8 mouse cellular contexts compared by ENCODE assay signal in genomic region chr5:31055216-31056140, GRCm38 (mm10). TPM values are rescaled to one million over a fixed set of nuclear protein-coding genes. Genes with fewer than 3 reads are reported as not detected.
DNase-seq lines count a peak whose midpoint lies in the region; ATAC-seq lines count a peak whose summit lies in the region.

No protein-coding gene starts in this region.

- intact Hi-C loops in left cerebral cortex, postnatal 25 days (cut with DNase I), result no loop called here

- H3K4me1 ChIP-seq in heart, embryonic 11.5 days (ENCODE audit: control insufficient read depth, insufficient read depth, low read length), result peaks cover 6% of the 10 kb centered on the region; the same call in 1 of the 2 replicates
- peaks cover 23% of the 10 kb centered on the region for H3K4me1 ChIP-seq in liver, embryonic 15.5 days (replicated peaks)
- H3K4me1 ChIP-seq in stomach, embryonic 14.5 days (ENCODE audit: control insufficient read depth, insufficient read depth, low read length), result peaks cover 6% of the 10 kb centered on the region

- 23% methylated on average over 19 of the region's 19 CpGs for WGBS in heart, embryonic 11.5 days (ENCODE audit: insufficient replicate concordance)
- 15% methylated on average over 19 of the region's 19 CpGs for WGBS in liver, embryonic 15.5 days (ENCODE audit: insufficient replicate concordance)
- WGBS in stomach, embryonic 14.5 days, result 17% methylated on average over 19 of the region's 19 CpGs

- H3K9ac ChIP-seq in heart, embryonic 11.5 days (ENCODE audit: low read depth, low read length), result peak overlapping the region; percentile 89
- peak overlapping the region; percentile 71 for H3K9ac ChIP-seq in liver, embryonic 15.5 days
- H3K9ac ChIP-seq in stomach, embryonic 14.5 days (replicated peaks; ENCODE audit: low read depth, low read length), result peak overlapping the region; percentile 64

- H3K4me2 ChIP-seq in heart, embryonic 11.5 days, result peak overlapping the region; percentile 96
- H3K4me2 ChIP-seq in liver, embryonic 15.5 days, result peak overlapping the region; percentile 100
- H3K4me2 ChIP-seq in stomach, embryonic 14.5 days (replicated peaks; ENCODE audit: low read depth, low read length), result peak overlapping the region; percentile 72

- ATAC-seq in heart, embryonic 11.5 days (replicated peaks; ENCODE audit: insufficient number of reproducible peaks, low FRiP score, low TSS enrichment), result 0 out of 2 replicates have a peak, but pooled peaks have one; percentile 33
- ATAC-seq in granulocyte monocyte progenitor cell, adult 5-6 weeks (replicated peaks; ENCODE audit: poor library complexity, severe bottlenecking), result peak; percentile 13; the same call in 1 of the 2 replicates
- ATAC-seq in liver, embryonic 15.5 days (ENCODE audit: insufficient read depth), result peak; percentile 10
- no peak for ATAC-seq in stomach, embryonic 14.5 days (ENCODE audit: insufficient number of reproducible peaks, insufficient read depth, low FRiP score, low read depth)

- peak overlapping the region; percentile 74 for H3K4me3 ChIP-seq in heart, embryonic 11.5 days (ENCODE audit: low read depth, low read length)
- peak overlapping the region; percentile 73 for H3K4me3 ChIP-seq in liver, embryonic 15.5 days (replicated peaks)
- H3K4me3 ChIP-seq in stomach, embryonic 14.5 days (ENCODE audit: low read depth, low read length), result peak overlapping the region; percentile 59

- peak overlapping the region; percentile 70 for H3K27ac ChIP-seq in heart, embryonic 11.5 days (ENCODE audit: low read depth, low read length)
- H3K27ac ChIP-seq in liver, embryonic 15.5 days (replicated peaks), result peak overlapping the region; percentile 61
- H3K27ac ChIP-seq in stomach, embryonic 14.5 days (ENCODE audit: low read length), result peak overlapping the region; percentile 64; the same call in 1 of the 2 replicates

- no peaks in the 10 kb centered on the region for H3K9me3 ChIP-seq in heart, embryonic 11.5 days (replicated peaks; ENCODE audit: control insufficient read depth, low read length)
- no peaks in the 10 kb centered on the region for H3K9me3 ChIP-seq in liver, embryonic 15.5 days (replicated peaks)
- H3K9me3 ChIP-seq in stomach, embryonic 14.5 days (ENCODE audit: control insufficient read depth, low read depth, low read length), result no peaks in the 10 kb centered on the region

- H3K36me3 ChIP-seq in heart, embryonic 11.5 days (ENCODE audit: control insufficient read depth, insufficient read depth, low read length), result peaks cover 16% of the 10 kb centered on the region
- peaks cover 34% of the 10 kb centered on the region for H3K36me3 ChIP-seq in liver, embryonic 15.5 days (replicated peaks)
- peaks cover 29% of the 10 kb centered on the region for H3K36me3 ChIP-seq in stomach, embryonic 14.5 days (ENCODE audit: control insufficient read depth, insufficient read depth, low read length)

- DNase-seq in heart, adult 9 months (ENCODE audit: low spot score in 2 of 2), result no peak
- DNase-seq in MEL-GATA-1-ER (ENCODE audit: extremely low read depth, low read depth), result peak; percentile 41
- DNase-seq in B cell, adult 2 months, result no peak
- no peak for DNase-seq in left cerebral cortex, postnatal 25 days (ENCODE audit: low spot score in 2 of 2)

- no peaks in the 10 kb centered on the region for H3K27me3 ChIP-seq in heart, embryonic 11.5 days (ENCODE audit: control insufficient read depth, insufficient read depth, low read length)
- no peaks in the 10 kb centered on the region for H3K27me3 ChIP-seq in liver, embryonic 15.5 days
- no peaks in the 10 kb centered on the region for H3K27me3 ChIP-seq in stomach, embryonic 14.5 days (ENCODE audit: control insufficient read depth, insufficient read depth, low read length)

RNA-seq across cellular contexts. Expression of gene Cad, which starts 0.9 kb away (rescaled TPM):
- polyA plus RNA-seq in heart, embryonic 11.5 days (2014; fragmentation: Nextera tagmentation; extraction: Ambion mirVana), result 22.9 and 23.1 TPM in 2 replicates
- 57.4 and 70.3 TPM in 2 replicates for total RNA-seq in granulocyte monocyte progenitor cell, adult 5-6 weeks (2014; fragmentation: Nextera tagmentation)
- total RNA-seq in granulocyte monocyte progenitor cell, adult 5-6 weeks (2017), result 23.1 and 39.5 TPM in 2 replicates
- 14.1 and 14.6 TPM in 2 replicates for polyA plus RNA-seq in liver, embryonic 15.5 days (2015; fragmentation: Nextera tagmentation; extraction: Ambion mirVana)
- 21.7 and 26.3 TPM in 2 replicates for polyA plus RNA-seq in stomach, embryonic 14.5 days (2014; fragmentation: Nextera tagmentation; extraction: Ambion mirVana)
- total RNA-seq in left cerebral cortex, postnatal 25 days (2021), result 10 to 100 TPM; 17.4 to 25.5 TPM

RNA-seq across cellular contexts. Expression of gene Slc5a6, which starts 6.8 kb away (rescaled TPM):
- polyA plus RNA-seq in heart, embryonic 11.5 days (2014; fragmentation: Nextera tagmentation; extraction: Ambion mirVana), result 5.4 and 7.1 TPM in 2 replicates
- total RNA-seq in granulocyte monocyte progenitor cell, adult 5-6 weeks (2014; fragmentation: Nextera tagmentation), result 7.2 and 7.9 TPM in 2 replicates
- 5.8 and 8.8 TPM in 2 replicates for total RNA-seq in granulocyte monocyte progenitor cell, adult 5-6 weeks (2017)
- polyA plus RNA-seq in liver, embryonic 15.5 days (2015; fragmentation: Nextera tagmentation; extraction: Ambion mirVana), result 3.1 and 3.7 TPM in 2 replicates
- polyA plus RNA-seq in stomach, embryonic 14.5 days (2014; fragmentation: Nextera tagmentation; extraction: Ambion mirVana), result 9.2 and 9.7 TPM in 2 replicates
- total RNA-seq in left cerebral cortex, postnatal 25 days (2021), result 10 to 100 TPM; 12.4 to 16.7 TPM

RNA-seq across cellular contexts. Expression of gene Atraid, which starts 7.4 kb away (rescaled TPM):
- polyA plus RNA-seq in heart, embryonic 11.5 days (2014; fragmentation: Nextera tagmentation; extraction: Ambion mirVana), result 96.8 and 101 TPM in 2 replicates
- 42.7 and 79.1 TPM in 2 replicates for total RNA-seq in granulocyte monocyte progenitor cell, adult 5-6 weeks (2014; fragmentation: Nextera tagmentation)
- total RNA-seq in granulocyte monocyte progenitor cell, adult 5-6 weeks (2017), result 44.7 and 59.4 TPM in 2 replicates
- polyA plus RNA-seq in liver, embryonic 15.5 days (2015; fragmentation: Nextera tagmentation; extraction: Ambion mirVana), result 55.8 and 58.8 TPM in 2 replicates
- polyA plus RNA-seq in stomach, embryonic 14.5 days (2014; fragmentation: Nextera tagmentation; extraction: Ambion mirVana), result 173 and 186 TPM in 2 replicates
- 10 to 100 TPM; 70.8 to 71.4 TPM for total RNA-seq in left cerebral cortex, postnatal 25 days (2021)

RNA-seq across cellular contexts. Expression of gene Dnajc5g, which starts 50.6 kb away (rescaled TPM):
- polyA plus RNA-seq in heart, embryonic 11.5 days (2014; fragmentation: Nextera tagmentation; extraction: Ambion mirVana), result not detected in 2 replicates
- total RNA-seq in granulocyte monocyte progenitor cell, adult 5-6 weeks (2014; fragmentation: Nextera tagmentation), result not detected in 2 replicates
- total RNA-seq in granulocyte monocyte progenitor cell, adult 5-6 weeks (2017), result not detected in 2 replicates
- not detected in 2 replicates for polyA plus RNA-seq in liver, embryonic 15.5 days (2015; fragmentation: Nextera tagmentation; extraction: Ambion mirVana)
- polyA plus RNA-seq in stomach, embryonic 14.5 days (2014; fragmentation: Nextera tagmentation; extraction: Ambion mirVana), result not detected in 2 replicates
- total RNA-seq in left cerebral cortex, postnatal 25 days (2021), result not detected

RNA-seq across cellular contexts. Expression of gene Slc30a3, which starts 52.6 kb away (rescaled TPM):
- 0.47 and 0.48 TPM in 2 replicates for polyA plus RNA-seq in heart, embryonic 11.5 days (2014; fragmentation: Nextera tagmentation; extraction: Ambion mirVana)
- total RNA-seq in granulocyte monocyte progenitor cell, adult 5-6 weeks (2014; fragmentation: Nextera tagmentation), result not detected in 2 replicates
- not detected in 2 replicates for total RNA-seq in granulocyte monocyte progenitor cell, adult 5-6 weeks (2017)
- 0.35 and 0.38 TPM in 2 replicates for polyA plus RNA-seq in liver, embryonic 15.5 days (2015; fragmentation: Nextera tagmentation; extraction: Ambion mirVana)
- polyA plus RNA-seq in stomach, embryonic 14.5 days (2014; fragmentation: Nextera tagmentation; extraction: Ambion mirVana), result 0.30 and 0.52 TPM in 2 replicates
- total RNA-seq in left cerebral cortex, postnatal 25 days (2021), result 100 to 1,000 TPM; 163 to 170 TPM
